Mouse (Mus musculus) c-Kit-negative CD71-positive TER-119-positive erythroid progenitor cells, embryonic 14.5 days (primary cell): ENCODE results near the gene Msmp.

ENCODE experiments used
- DNase-seq: peaks from one replicate; pipeline ENCODE4 v3.0.0-alpha.2; 2013; ENCODE audit warnings: low read depth, low spot score

Msmp gene

DNA sequence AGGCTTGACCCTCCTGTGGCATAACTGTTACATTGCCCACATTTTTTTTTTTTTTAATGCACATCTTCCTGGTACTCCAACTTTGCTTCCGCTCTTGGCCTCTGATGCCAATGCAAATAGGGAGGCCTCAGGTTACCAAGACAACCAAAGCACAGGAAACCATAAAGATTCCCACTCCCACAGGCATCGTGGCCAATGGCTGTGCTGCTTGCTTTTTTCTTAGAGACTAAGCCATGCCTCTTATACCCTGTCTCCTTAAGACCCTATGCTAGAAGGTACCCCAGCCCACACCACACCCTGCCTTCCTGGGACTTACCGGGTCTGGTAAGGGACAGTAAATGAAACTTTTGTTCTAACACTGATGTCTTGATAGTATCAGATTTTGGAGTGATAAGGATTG is 9.2 kb upstream of the Msmp start:
- no peak for DNase-seq

DNA sequence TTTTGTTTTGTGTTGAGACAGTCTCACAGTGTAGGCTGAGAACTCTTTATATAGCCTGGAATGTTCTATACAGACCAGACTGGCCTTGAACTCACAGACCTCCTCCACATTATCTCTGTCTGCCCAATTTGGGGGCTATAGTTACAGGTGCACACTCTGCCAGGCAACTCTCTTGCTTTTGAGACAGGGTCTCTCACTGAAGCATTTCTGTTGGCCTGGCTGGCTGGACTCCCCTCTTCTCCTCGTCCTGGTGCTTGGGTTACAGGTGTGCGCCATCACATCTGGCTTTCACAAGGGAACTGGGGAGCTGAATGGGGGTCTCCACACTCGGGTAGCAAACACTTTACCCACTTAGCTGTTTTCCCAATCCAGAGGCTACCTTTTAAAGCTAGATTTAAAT is 7.7 kb upstream of the Msmp start:
- no peak for DNase-seq

DNA sequence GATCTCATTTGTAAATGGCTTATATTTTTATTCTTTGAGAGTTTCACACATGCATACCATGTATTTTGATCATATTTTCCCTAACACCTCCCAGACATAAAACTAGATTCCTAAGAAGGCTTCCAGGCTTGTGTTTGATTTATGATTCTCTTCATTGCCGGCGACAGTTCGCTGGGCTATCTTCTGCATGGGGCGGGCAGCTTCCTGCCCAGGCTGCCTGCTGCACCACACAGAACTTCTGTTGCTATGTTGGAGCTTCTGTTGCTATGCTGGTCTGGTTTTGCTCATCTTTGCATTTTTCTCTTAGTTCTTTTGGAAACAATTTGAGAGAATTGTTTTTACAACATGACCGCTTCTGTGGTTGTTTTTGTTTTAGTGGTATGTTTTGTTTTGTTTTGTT is 7.2 kb upstream of the Msmp start:
- DNase-seq: no peak

DNA sequence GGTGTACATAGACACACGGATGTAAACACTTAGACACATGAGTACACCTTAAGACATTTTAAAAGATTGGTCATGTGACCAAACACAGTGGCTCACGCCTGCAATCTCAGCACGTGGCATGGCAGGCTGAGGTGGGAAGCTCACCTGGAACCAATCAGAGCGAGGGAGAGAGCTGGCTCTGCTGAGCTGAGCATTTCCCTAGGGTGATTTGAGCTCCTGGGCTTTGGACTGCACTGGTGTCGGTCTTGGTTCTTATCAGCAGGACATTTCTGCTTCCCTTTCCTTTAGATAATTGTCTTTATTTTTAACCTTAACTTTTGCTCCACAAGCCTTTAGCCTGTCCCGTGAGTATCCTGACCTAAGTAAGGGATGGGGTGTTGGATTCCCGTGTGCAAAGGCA is 3.4 kb upstream of the Msmp start:
- no peak for DNase-seq

DNA sequence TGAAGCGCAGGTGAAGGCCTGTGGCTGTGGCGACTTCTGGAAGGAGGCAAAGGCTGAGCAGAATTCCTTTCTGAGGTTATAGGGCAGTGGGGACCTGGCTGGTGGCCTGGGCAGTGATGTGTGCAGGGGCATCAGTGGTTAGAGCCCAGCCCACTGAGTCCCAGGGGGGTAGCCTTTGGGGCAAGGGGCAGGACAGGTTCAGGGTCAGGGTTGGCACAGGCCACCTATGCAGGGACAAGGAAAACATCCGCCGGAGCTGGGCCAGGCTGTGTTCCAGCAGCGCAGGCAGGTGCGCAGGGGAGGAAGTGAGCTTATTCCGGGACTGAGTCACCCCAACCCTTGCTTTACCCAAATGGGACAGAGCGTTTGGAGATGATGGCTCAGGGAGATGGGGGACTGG is 2.1 kb upstream of the Msmp start:
- no peak for DNase-seq

DNA sequence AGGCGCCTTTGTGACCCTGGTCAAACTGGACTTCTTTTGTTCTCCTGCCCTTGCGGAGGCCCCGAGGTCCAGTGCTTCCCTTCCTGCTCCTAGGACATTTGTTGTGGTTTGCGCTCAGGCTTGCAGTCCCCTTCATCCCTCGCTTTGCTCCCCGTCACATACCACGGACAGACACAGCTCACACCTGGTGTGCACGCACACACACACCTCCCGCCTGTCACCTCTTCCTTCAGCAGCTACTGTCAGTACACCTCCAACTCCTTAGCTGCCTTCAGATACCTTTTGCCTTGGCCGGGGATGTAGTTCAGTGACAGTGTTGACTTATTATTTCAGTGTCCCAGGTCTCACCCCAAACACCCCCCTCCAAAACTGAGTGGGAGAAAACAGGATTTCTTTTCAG is 1.4 kb upstream of the Msmp start:
- no peak for DNase-seq

DNA sequence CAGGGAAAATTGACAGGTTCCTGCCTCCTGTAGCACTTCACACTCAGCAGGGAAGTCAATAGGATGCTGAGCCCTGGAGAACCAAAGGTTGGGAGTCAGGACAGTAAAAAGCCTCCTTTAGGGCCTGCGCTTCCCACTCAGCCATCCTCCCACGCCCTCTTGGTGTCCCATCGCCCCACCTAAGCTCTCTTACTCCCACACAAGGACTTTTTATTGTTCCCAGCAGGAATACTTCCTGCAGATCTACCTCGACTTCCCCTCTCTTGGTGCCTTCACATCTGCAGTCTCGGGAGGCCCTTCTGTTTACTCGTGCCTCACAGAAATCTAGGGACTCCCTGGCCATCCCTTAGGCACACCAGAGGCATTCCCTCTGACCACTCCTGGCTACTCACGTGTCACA is 873 bp downstream of the Msmp start:
- DNase-seq: no peak

DNA sequence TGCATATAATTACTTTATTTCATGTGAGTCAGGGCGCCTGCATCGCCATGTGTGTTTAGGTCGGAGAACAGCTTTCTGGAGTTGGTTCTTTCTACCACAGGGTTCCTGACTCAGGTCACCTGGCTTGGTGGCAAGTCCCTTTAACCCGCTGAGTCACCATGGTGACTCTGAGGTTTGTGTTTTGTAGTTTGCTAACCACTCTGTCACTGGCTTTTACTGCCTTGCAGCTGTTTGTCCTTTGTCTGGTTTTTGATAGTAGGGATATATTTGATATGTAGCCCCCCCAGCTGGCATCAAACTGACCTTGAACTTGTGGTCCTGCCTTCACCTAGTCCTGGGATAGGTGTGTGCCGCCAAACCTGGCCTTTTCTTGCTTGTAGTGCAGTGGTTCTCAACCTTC is 2.1 kb downstream of the Msmp start:
- no peak for DNase-seq

DNA sequence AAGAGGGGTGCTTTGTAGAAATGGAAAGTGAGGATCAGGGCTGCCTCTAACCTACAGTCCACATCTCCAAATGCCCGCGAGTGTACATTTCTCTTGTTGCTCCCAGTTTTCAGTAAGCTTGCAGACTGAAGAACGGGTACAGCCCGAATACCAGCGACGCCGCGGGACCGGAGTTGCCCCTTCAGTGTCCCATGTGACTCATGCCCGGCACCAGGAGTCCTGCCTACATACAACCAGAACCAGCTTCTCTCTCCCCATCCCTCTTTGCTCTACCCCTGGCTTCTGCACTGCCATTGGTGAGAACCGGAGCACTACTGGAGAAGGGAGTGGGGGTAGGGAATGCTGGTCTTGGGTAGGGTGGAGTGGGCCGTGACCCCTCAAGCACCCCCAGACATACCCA is 2.9 kb downstream of the Msmp start:
- DNase-seq: no peak

DNA sequence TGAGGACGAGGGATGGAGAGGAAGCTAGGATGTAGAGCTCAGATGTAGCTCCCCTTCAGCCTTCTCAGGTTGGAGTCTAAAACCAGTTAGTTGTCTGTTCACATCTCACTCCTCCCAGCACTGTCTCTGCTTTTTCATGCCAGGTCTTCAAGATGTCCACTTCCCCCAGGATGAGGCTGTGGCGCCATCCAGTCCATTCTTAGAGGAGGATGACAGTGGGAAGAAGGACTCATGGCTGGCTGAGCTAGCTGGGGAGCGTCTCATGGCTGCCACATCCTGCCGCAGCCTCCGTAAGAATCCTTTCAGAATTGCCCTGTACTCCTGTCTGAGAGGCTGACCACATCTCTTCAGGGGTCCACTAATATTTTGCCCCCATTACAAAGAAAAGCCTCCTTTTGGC is 3.6 kb downstream of the Msmp start:
- no peak for DNase-seq

DNA sequence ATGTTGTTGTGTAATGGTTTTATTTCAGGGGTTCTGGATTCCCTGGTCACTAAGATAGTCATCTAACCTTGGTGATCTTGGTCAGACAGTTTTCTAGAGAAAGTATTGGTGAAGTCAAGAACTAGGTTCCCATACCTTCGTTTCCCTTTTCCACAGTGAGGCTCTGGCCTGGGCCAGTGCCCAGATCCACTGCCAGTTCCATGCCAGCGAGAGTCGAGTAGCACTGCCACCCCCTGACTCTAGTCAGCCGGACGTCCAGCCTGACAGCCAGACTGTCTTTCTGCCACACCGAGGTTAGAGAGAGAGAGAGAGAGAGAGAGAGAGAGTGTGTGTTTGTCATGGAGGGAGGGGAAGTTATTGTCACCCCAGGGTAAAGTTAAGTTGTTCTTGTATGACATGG is 4.6 kb downstream of the Msmp start:
- no peak for DNase-seq

DNA sequence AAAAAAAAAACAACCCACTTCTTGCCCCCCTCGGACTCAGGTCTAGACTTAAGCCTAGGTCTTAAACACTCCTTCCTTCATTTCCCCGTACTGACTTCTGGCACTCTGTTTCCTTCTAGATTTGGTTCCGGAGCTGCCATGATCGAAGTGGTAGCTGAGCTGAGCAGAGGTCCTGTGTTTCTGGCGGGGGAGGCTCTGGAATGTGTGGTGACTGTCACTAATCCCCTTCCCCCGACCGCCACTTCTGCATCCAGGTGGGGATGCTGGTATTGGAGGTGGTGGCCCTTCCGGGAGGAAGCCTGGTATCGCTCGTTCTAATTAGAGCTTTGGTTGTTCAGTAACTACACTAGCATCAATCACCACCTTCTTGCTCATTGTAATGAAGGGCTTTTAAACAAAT is 5.0 kb downstream of the Msmp start:
- DNase-seq: no peak

DNA sequence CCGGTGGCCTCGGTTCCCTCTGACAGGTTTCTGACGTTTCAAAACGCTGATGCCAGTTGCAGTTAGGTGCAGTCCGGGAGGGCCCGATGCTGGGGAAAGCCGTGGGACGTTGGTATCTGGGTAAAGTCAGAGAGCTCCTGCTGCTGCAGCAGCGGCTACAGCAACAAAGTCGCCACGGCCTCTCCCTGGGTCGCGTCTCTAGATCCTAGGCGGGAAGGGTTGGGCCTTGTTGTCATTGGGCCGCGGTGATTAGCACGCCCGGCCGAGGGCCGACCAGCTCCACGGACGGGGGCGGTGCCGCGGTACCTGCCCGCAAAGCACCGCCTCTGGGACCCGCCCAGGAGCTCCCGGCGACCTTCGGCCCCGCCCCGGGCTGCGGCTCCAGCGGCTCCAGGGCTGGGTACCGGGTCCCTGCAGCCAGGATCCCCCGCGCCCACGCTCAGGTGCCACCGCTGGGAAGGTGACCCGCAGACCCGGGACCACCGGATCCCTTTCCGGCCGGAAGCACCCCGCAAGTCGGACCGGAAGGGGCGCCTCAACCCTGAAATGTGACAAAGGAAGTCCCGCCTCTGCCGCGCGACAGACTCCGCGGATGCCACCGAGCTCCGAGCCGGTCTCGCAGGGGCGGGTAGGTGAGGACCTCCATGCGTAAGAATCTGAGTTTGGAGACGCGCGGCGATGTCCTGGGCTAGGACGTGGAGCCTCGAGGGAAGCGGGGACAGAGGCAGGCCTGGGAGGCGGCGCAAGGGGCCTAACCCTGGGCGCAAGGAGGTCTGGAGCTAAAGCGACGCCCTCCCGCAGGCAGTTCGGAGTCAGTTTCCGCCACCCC is 5.7 kb downstream of the Msmp start, which contains the start of the genes Rgp1 and Gba2:
Rgp1 (plus strand) TSS at position 340 of the 829 bp plus-strand sequence.
Gba2 (minus strand) TSS at position 498 of the 829 bp plus-strand sequence.
- peak; percentile 81 for DNase-seq

DNA sequence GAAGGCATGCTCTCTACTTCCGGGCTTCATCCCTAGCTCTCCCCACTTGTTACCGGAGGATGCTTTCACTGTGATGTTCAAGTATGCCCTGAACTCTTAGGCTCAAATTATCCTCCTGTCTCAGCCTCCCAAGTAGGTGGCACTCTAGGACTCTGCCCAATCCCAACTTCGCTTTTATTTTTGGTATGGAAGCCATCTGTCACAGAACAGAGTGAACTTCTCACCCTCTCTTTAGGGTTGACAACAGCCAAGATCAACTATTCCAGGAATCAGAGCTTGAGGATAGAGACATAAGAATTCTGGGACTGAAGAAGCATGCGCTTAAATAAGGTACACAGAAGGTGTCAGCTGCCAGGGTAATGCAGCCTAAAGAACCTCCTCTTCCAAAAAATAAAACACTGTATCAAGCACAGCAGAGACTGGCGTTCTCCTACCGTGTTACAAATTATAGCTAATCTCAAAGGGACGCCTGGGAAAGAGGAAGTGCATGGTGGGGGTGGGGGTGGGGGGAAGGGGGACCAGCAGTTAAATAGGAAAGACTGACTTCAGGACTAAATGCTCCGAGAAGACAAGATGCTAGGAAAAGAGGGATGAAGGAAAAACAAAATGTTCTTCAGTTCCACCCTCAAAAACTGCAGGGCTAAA is 6.9 kb downstream of the Msmp start:
- DNase-seq: no peak

DNA sequence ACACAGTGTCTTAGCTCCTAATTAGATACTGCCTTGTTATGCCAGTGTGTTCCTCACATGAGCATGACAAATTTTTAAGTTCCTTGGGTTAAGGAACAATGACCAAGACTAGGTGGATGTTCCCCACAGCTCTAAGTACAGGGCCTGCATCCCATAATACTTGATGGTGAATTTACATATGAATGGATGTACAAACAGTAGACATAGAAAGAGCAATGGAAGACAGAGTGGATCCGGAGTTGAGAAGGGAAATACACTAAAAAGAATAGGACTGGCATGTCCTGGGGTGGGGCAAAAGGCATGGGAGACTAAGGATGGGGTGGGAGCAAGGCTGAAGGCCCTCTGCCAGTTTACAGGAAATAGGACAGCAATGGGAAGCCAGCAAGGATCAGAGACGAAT is 8.9 kb downstream of the Msmp start:
- no peak for DNase-seq

DNA sequence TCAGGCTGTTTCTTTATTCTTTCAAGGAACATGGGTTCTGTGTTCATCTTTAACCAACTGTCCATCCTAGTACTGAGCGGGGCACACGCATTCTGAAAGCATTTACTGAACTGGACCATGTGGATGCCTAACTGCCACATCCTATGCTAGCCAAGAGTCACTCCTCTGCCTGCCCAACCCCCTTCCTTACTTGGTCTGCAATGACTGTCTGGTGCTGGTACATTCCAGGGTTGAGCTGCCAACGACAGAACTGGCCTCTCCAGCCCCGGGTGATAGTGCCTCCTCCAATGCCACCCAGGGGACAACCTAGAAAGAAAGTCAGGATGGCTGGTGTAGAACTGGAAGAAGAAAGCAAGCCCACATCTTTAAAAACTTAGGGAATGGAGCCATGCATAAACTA is 10.7 kb downstream of the Msmp start:
- no peak for DNase-seq

DNA sequence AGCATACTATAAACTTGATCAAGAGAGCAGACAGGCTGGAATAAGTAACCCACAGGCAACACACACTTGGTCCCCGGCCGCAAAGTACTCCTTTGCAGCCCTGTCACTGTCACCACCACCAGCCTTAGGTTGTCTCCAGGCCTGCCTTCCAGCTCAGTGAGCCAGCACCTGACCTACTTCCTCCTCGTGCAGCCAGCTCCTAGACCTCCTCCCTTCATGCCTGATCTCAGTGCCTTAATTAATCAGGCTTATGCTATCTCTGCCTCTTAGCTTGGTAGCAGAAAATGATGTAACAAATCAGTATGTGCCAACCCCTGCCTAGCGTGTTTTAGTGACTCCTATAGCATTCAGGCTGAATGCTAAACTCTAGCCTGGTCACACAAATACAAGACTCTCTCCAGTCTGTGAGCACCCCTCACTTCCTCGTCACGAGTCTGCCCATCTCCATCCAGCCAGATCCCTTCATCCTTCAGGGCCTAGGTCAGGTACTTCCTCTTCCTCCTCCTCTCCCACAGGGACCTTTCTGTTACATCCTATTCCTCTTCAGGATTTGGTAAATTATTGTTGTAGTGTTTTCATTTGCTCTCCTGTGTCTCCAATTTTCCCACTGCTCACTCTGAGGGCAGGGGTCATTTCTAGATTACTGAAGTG is 12.8 kb downstream of the Msmp start:
- DNase-seq: no peak

DNA sequence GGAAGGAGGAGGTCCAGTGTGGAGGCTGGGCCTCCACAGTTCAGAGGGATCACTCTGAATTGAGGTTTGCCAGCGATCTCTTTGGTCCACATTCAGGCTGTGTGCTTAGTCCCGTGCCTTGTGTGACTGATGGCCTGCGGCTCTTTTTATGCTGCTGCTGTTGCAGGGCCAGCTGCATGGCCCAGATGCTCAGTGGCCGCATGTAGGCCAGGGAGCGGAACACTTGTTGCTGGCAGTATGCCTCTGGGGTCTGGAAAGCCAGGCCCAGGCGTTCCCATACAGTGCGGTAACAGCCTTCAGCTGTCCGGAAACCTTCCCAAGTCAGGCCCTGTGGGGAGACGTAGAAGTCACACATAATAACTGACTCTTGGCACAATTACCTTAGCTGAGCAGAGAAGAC is 17.2 kb downstream of the Msmp start:
- no peak for DNase-seq

DNA sequence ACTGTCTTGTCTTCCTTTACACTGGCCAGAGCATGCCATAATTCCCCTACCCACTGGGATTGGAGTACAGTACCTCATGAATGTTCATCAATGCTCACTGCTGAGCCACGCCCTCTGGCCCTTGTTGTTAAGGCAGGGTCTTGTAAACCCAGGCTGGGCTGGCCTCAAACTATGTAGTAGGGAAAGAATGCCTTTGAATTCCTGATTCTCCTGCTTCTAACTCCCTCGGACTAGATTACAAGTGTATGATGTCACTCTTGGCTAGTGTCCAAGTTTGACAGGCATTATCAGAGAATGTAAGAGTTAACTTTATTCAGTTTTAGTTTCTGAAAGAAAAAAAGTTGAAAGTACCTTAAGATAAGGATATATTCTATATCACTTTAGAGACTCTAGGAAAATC is 20.1 kb downstream of the Msmp start:
- DNase-seq: no peak

DNA sequence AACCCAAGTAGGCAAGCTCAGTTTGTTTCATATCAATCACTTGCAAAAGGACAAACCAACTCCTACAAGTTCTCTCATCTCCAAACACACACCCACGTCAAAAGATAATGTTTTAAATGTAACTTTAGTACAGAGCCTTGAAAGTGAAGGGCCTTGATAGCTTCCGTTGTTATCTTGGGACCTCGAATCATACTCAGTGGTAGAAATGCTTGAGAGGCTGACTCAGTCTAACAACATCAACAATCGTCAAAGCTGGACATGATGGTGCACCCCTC is 20.8 kb downstream of the Msmp start:
- no peak for DNase-seq

DNA sequence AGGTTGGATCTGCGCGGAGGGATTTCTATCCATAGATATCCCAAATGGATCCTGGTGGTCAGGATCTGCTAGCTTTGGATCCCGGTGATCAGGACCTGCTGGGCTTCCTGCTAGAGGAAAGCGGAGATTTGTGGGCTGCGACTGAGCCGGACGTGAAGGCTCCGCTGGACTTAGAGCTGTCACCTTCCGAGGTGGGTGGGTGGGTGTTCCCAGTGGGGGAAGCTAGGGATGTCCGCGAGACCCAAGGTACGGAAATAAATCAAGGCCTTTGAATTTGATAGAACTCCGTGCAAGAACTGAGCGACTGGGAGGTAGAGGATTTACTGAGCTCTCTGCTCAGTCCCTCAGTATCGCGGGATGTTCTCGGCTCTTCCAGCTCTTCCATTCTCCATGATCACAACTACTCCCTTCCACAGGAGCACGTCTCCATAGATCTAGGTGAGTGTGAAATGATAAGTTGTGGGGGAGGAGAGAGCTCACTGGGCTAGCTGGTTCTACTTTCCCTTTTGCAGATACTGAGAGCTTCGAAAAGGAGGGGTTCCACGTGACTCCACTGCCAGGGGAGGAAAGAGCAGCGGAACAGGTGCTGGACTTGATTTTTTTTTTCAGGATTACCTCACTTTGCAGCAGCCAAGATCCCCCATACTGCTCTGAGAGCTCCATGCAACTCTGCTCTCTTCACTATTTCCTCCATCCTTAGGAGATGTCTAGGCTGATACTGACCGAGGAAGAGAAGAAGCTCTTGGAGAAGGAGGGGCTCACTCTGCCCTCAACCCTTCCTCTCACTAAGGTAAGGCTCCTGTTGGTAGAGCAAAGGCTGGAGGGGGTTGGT is 21.3 kb downstream of the Msmp start:
- DNase-seq: no peak
